Mouse (Mus musculus): Measurements from ENCODE around the gene Duox1. TPM values are rescaled to one million over a fixed set of nuclear protein-coding genes. Genes with fewer than 3 reads are reported as not detected.
"Not testable (repeated sequence)": the region's sequence is repeated elsewhere in the genome, so short reads cannot be mapped to it uniquely, and the experiment has no call there.

Gene Duox1
- total and polyA plus RNA-seq, 2 experiments from 2014 or later: 0.16 to 0.33 TPM

GRCm38 (mm10) chr2:122334170-122334569 lies 18.7 kb downstream of the Duox1 start:
- TF ChIP-seq CTCF (IDR thresholded peaks at IDR 0.05): no peak
- ATAC-seq (ENCODE audit: low FRiP score) (no peak; the same call in 1 of the 2 replicates), DNase-seq (ENCODE audit: low spot score) (no peak)
- Histone ChIP-seq H3K36me3 (ENCODE audit: insufficient read depth, low read length) (no peaks in the 10 kb centered on the region), H3K9me3 (ENCODE audit: low read length) (no peaks in the 10 kb centered on the region), H3K27me3 (ENCODE audit: insufficient read depth, low read length) (no peaks in the 10 kb centered on the region), H3K9ac (replicated peaks; ENCODE audit: low read length, poor library complexity, severe bottlenecking) (no peak overlapping the region), H3K4me1 (ENCODE audit: insufficient read depth, low read length) (no peaks in the 10 kb centered on the region), H3K4me2 (ENCODE audit: low read depth, low read length, poor library complexity, severe bottlenecking) (no peak overlapping the region), H3K4me3 (ENCODE audit: low read depth, low read length) (no peak overlapping the region), H3K27ac (ENCODE audit: low read depth, low read length) (no peak overlapping the region)
- WGBS: 64% methylated on average over 3 of the region's 3 CpGs

- Histone ChIP-seq H3K9me3 (ENCODE audit: low read length) (no peaks in the 10 kb centered on the region), H3K4me2 (ENCODE audit: low read depth, low read length, poor library complexity, severe bottlenecking) (peak overlapping the region; percentile 20), H3K27me3 (ENCODE audit: insufficient read depth, low read length) (no peaks in the 10 kb centered on the region), H3K4me1 (ENCODE audit: insufficient read depth, low read length) (no peaks in the 10 kb centered on the region), H3K4me3 (ENCODE audit: low read depth, low read length) (peak overlapping the region; percentile 9; the same call in 1 of the 2 replicates), H3K9ac (replicated peaks; ENCODE audit: low read length, poor library complexity, severe bottlenecking) (no peak overlapping the region), H3K36me3 (ENCODE audit: insufficient read depth, low read length) (no peaks in the 10 kb centered on the region), H3K27ac (ENCODE audit: low read depth, low read length) (no peak overlapping the region)
- 72% methylated on average over 21 of the region's 21 CpGs for WGBS
- DNase-seq (ENCODE audit: low spot score): no peak
- no peak for TF ChIP-seq CTCF (IDR thresholded peaks at IDR 0.05)
- ATAC-seq (ENCODE audit: low FRiP score): no peak
These were observed 21.8 kb downstream of the Duox1 start for GRCm38 (mm10) chr2:122337291-122337690.

GRCm38 (mm10) chr2:122345106-122345893 lies 29.8 kb downstream of the Duox1 start:
- peak; percentile 17; the same call in 1 of the 2 replicates for TF ChIP-seq CTCF (IDR thresholded peaks at IDR 0.05)
- ATAC-seq (ENCODE audit: low FRiP score) (no peak), DNase-seq (ENCODE audit: low spot score) (no peak)
- Histone ChIP-seq H3K36me3 (ENCODE audit: insufficient read depth, low read length) (no peaks in the 10 kb centered on the region), H3K9me3 (ENCODE audit: low read length) (no peaks in the 10 kb centered on the region), H3K27me3 (ENCODE audit: insufficient read depth, low read length) (no peaks in the 10 kb centered on the region), H3K4me1 (ENCODE audit: insufficient read depth, low read length) (peaks cover 16% of the 10 kb centered on the region; the same call in 1 of the 2 replicates), H3K4me3 (ENCODE audit: low read depth, low read length) (no peak overlapping the region), H3K9ac (replicated peaks; ENCODE audit: low read length, poor library complexity, severe bottlenecking) (no peak overlapping the region), H3K4me2 (ENCODE audit: low read depth, low read length, poor library complexity, severe bottlenecking) (no peak overlapping the region), H3K27ac (ENCODE audit: low read depth, low read length) (no peak overlapping the region)
- 83% methylated on average over 6 of the region's 6 CpGs for WGBS

DNA sequence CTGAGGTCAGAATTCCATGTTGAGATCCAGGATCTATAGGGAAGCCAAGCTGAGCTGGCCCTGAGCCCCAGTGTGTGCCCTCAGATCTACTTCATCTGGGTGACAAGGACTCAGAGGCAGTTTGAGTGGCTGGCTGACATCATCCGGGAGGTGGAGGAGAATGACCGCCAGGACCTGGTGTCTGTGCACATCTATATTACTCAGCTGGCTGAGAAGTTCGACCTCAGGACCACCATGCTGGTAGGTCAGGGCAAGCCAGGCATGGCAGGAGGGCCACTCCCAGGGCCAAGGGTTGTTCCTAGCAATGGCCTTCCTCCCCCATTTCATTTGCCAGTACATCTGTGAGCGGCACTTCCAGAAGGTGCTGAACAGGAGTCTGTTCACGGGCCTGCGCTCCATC lies 30.7 kb downstream of the Duox1 start:
- ATAC-seq (ENCODE audit: low FRiP score): not testable (repeated sequence)

GRCm38 (mm10) chr2:122347257-122347656 lies 31.8 kb downstream of the Duox1 start:
- no peak for TF ChIP-seq CTCF (IDR thresholded peaks at IDR 0.05)
- WGBS: 98% methylated on average over 3 of the region's 3 CpGs
- no peak overlapping the region for H3K27ac ChIP-seq (ENCODE audit: low read depth, low read length)
- no peak overlapping the region for H3K4me3 ChIP-seq (ENCODE audit: low read depth, low read length)
- no peaks in the 10 kb centered on the region; the same call in 1 of the 2 replicates for H3K36me3 ChIP-seq (ENCODE audit: insufficient read depth, low read length)
- DNase-seq (ENCODE audit: low spot score) (no peak), ATAC-seq (ENCODE audit: low FRiP score) (no peak)
- no peaks in the 10 kb centered on the region for H3K27me3 ChIP-seq (ENCODE audit: insufficient read depth, low read length)
- no peak overlapping the region for H3K4me2 ChIP-seq (ENCODE audit: low read depth, low read length, poor library complexity, severe bottlenecking)
- peaks cover 20% of the 10 kb centered on the region for H3K4me1 ChIP-seq (ENCODE audit: insufficient read depth, low read length)
- H3K9me3 ChIP-seq (ENCODE audit: low read length): no peaks in the 10 kb centered on the region
- H3K9ac ChIP-seq (replicated peaks; ENCODE audit: low read length, poor library complexity, severe bottlenecking): no peak overlapping the region

More for the DNA sequence above, 30.7 kb downstream of the Duox1 start:
- not testable (repeated sequence) for DNase-seq (ENCODE audit: low spot score); H3K27ac ChIP-seq (ENCODE audit: low read depth, low read length); H3K36me3 ChIP-seq (ENCODE audit: insufficient read depth, low read length); H3K9ac ChIP-seq (replicated peaks; ENCODE audit: low read length, poor library complexity, severe bottlenecking); H3K9me3 ChIP-seq (ENCODE audit: low read length); H3K4me2 ChIP-seq (ENCODE audit: low read depth, low read length, poor library complexity, severe bottlenecking); H3K27me3 ChIP-seq (ENCODE audit: insufficient read depth, low read length); H3K4me3 ChIP-seq (ENCODE audit: low read depth, low read length)
- WGBS: 98% methylated on average over 6 of the region's 6 CpGs
- H3K4me1 ChIP-seq (ENCODE audit: insufficient read depth, low read length): peaks cover 16% of the 10 kb centered on the region; the same call in 1 of the 2 replicates

DNA sequence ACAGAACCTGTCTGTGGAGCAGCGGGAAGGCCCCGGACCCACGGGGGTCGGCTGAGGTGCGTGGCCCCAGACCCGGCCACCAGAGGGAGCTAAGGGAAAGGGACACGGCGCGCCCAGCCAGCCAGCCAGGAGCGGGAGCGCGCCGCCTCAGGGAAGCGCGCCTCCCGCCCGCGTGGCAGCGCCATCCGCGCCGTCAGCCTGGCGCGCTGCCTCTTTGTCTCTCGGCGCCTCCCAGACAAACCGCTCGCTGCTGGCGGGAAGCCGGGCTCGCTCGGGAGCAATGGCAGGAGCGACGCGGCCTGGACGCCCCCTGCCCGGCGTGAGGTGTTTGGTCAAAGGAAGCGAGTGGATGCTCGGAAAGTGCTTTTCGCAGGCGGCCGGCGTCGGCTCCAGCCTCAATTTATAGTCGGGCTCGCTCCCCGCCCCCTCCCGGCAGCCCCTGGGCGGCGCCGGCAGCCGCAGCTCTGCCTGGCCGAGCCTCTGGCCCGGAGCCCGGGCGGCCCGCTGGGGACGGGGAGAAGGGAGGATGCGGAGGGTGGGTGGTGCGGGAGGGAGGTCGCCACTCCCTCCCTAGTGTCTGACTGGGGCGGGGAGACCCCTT lies 33.2 kb downstream of the Duox1 start:
- DNase-seq (ENCODE audit: low spot score) (peak; percentile 91), ATAC-seq (ENCODE audit: low FRiP score) (peak; percentile 82)
- Histone ChIP-seq H3K27me3 (ENCODE audit: insufficient read depth, low read length) (no peaks in the 10 kb centered on the region), H3K4me3 (ENCODE audit: low read depth, low read length) (peak overlapping the region; percentile 49), H3K27ac (ENCODE audit: low read depth, low read length) (peak overlapping the region; percentile 98), H3K4me2 (ENCODE audit: low read depth, low read length, poor library complexity, severe bottlenecking) (peak overlapping the region; percentile 74), H3K9ac (replicated peaks; ENCODE audit: low read length, poor library complexity, severe bottlenecking) (peak overlapping the region; percentile 88), H3K36me3 (ENCODE audit: insufficient read depth, low read length) (no peaks in the 10 kb centered on the region; the same call in 1 of the 2 replicates), H3K9me3 (ENCODE audit: low read length) (no peaks in the 10 kb centered on the region), H3K4me1 (ENCODE audit: insufficient read depth, low read length) (peaks cover 20% of the 10 kb centered on the region)
- under 1% methylated on average over 50 of the region's 63 CpGs for WGBS
- TF ChIP-seq CTCF (IDR thresholded peaks at IDR 0.05): peak; percentile 80

Measured in midbrain, postnatal 0 days (tissue).